9 mouse cellular contexts compared by ENCODE assay signal in the genomic region with DNA sequence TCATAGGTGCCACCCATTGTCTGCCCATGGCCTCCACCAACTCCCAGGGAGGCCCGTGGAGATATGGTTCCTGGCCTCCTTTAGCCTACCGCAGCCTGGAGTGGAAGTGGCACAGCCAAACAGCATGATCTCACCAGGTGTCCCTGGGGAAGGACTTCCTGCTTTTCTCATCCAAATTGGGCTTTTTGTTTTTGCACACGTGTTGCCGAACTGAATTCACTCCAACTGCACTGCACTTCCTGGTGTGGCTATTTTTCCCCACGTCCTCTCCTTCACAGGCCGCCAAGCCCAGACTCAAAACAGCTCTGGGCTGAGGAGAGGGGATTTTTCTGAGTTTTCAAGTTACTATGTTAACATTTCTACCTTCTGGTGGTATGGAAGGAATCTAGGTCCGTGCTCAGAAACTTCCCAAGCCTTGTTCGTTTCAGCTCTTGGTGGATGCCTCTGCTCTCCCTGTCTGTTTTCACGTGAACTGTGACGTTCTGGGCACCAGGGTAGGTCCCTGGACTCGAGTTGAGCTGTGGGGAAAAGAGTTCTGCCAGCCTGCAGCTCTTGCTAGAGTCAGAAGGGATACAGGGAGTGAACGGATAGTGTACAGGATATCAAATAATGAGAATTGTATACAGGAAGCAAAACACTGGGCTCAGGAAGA. TPM values are rescaled to one million over a fixed set of nuclear protein-coding genes. Genes with fewer than 3 reads are reported as not detected.
DNase-seq lines count a peak whose midpoint lies in the region; ATAC-seq lines count a peak whose summit lies in the region.
"Had no signal": no experiment of that assay in that cellular context is flagged by ENCODE, and none has a peak within 500 bp of the region (broad histone marks: within the 10 kb centered on the region; RNA-seq: fewer than 3 reads in every experiment).

No protein-coding gene starts in this region.

- H3K27ac ChIP-seq in forebrain, embryonic 15.5 days (replicated peaks), result peak overlapping the region; percentile 55
- no peak overlapping the region for H3K27ac ChIP-seq in forebrain, embryonic 16.5 days (ENCODE audit: low read length)
- peak overlapping the region; percentile 81 for H3K27ac ChIP-seq in embryonic facial prominence, embryonic 15.5 days (replicated peaks)
- peak overlapping the region; percentile 64 for H3K27ac ChIP-seq in hindbrain, embryonic 13.5 days
- H3K27ac ChIP-seq in liver, embryonic 12.5 days, result peak overlapping the region; percentile 73

- no peak overlapping the region for H3K9ac ChIP-seq in forebrain, embryonic 15.5 days (replicated peaks)
- no peak overlapping the region for H3K9ac ChIP-seq in forebrain, embryonic 16.5 days (replicated peaks; ENCODE audit: low read depth, low read length)
- H3K9ac ChIP-seq in embryonic facial prominence, embryonic 15.5 days, result no peak overlapping the region
- no peak overlapping the region for H3K9ac ChIP-seq in hindbrain, embryonic 13.5 days
- no peak overlapping the region for H3K9ac ChIP-seq in liver, embryonic 12.5 days

- H3K36me3 ChIP-seq in forebrain, embryonic 15.5 days, result no peaks in the 10 kb centered on the region
- no peaks in the 10 kb centered on the region for H3K36me3 ChIP-seq in forebrain, embryonic 16.5 days (ENCODE audit: control insufficient read depth, insufficient read depth)
- 0 out of 2 replicates have a peak, but pooled peaks cover 8% of the 10 kb centered on the region for H3K36me3 ChIP-seq in embryonic facial prominence, embryonic 15.5 days
- H3K36me3 ChIP-seq in hindbrain, embryonic 13.5 days, result peaks cover 28% of the 10 kb centered on the region
- H3K36me3 ChIP-seq in liver, embryonic 12.5 days, result no peaks in the 10 kb centered on the region
- H3K36me3 ChIP-seq: G1E had no signal

- ATAC-seq in forebrain, embryonic 15.5 days (replicated peaks), result no peak
- ATAC-seq in forebrain, embryonic 16.5 days, result no peak
- no peak for ATAC-seq in embryonic facial prominence, embryonic 15.5 days (ENCODE audit: insufficient number of reproducible peaks, low FRiP score, low TSS enrichment, low read depth)
- ATAC-seq in hindbrain, embryonic 13.5 days (ENCODE audit: low FRiP score), result no peak
- no peak for ATAC-seq in liver, embryonic 12.5 days

- peaks cover 36% of the 10 kb centered on the region for H3K4me1 ChIP-seq in forebrain, embryonic 15.5 days
- H3K4me1 ChIP-seq in forebrain, embryonic 16.5 days (replicated peaks; ENCODE audit: control insufficient read depth, insufficient read depth, low read length), result peaks cover 21% of the 10 kb centered on the region
- peaks cover 60% of the 10 kb centered on the region for H3K4me1 ChIP-seq in embryonic facial prominence, embryonic 15.5 days
- H3K4me1 ChIP-seq in hindbrain, embryonic 13.5 days (replicated peaks), result peaks cover 34% of the 10 kb centered on the region
- peaks cover 37% of the 10 kb centered on the region for H3K4me1 ChIP-seq in liver, embryonic 12.5 days

- 34% methylated on average over 12 of the region's 12 CpGs for WGBS in forebrain, embryonic 15.5 days
- WGBS in forebrain, embryonic 16.5 days, result 35% methylated on average over 12 of the region's 12 CpGs
- 22% methylated on average over 12 of the region's 12 CpGs for WGBS in embryonic facial prominence, embryonic 15.5 days
- 26% methylated on average over 12 of the region's 12 CpGs for WGBS in hindbrain, embryonic 13.5 days
- 47% methylated on average over 12 of the region's 12 CpGs for WGBS in liver, embryonic 12.5 days (ENCODE audit: insufficient replicate concordance)

- H3K9me3 ChIP-seq in forebrain, embryonic 15.5 days, result no peaks in the 10 kb centered on the region
- H3K9me3 ChIP-seq in forebrain, embryonic 16.5 days (ENCODE audit: control insufficient read depth, low read length), result no peaks in the 10 kb centered on the region
- no peaks in the 10 kb centered on the region for H3K9me3 ChIP-seq in embryonic facial prominence, embryonic 15.5 days (replicated peaks)
- no peaks in the 10 kb centered on the region for H3K9me3 ChIP-seq in hindbrain, embryonic 13.5 days
- no peaks in the 10 kb centered on the region for H3K9me3 ChIP-seq in liver, embryonic 12.5 days (replicated peaks)
- H3K9me3 ChIP-seq: G1E had no signal

- H3K4me2 ChIP-seq in forebrain, embryonic 15.5 days (replicated peaks), result no peak overlapping the region
- no peak overlapping the region for H3K4me2 ChIP-seq in forebrain, embryonic 16.5 days (ENCODE audit: low read length)
- H3K4me2 ChIP-seq in embryonic facial prominence, embryonic 15.5 days (replicated peaks), result no peak overlapping the region
- no peak overlapping the region for H3K4me2 ChIP-seq in hindbrain, embryonic 13.5 days
- no peak overlapping the region for H3K4me2 ChIP-seq in liver, embryonic 12.5 days

- no peak overlapping the region for H3K4me3 ChIP-seq in forebrain, embryonic 15.5 days
- no peak overlapping the region for H3K4me3 ChIP-seq in forebrain, embryonic 16.5 days (replicated peaks; ENCODE audit: low read length)
- H3K4me3 ChIP-seq in embryonic facial prominence, embryonic 15.5 days (replicated peaks), result no peak overlapping the region
- no peak overlapping the region for H3K4me3 ChIP-seq in hindbrain, embryonic 13.5 days
- H3K4me3 ChIP-seq in liver, embryonic 12.5 days, result no peak overlapping the region

- no peaks in the 10 kb centered on the region for H3K27me3 ChIP-seq in forebrain, embryonic 15.5 days
- no peaks in the 10 kb centered on the region for H3K27me3 ChIP-seq in forebrain, embryonic 16.5 days (replicated peaks; ENCODE audit: control insufficient read depth, insufficient read depth, low read length)
- H3K27me3 ChIP-seq in embryonic facial prominence, embryonic 15.5 days, result no peaks in the 10 kb centered on the region
- no peaks in the 10 kb centered on the region for H3K27me3 ChIP-seq in hindbrain, embryonic 13.5 days
- H3K27me3 ChIP-seq in liver, embryonic 12.5 days (replicated peaks), result peaks cover 14% of the 10 kb centered on the region

- DNase-seq in cerebellum, adult 18-20 months, result no peak
- DNase-seq in ovary, adult 18-20 months (ENCODE audit: low spot score), result no peak
- no peak for DNase-seq in right cerebral cortex, adult 18-20 months

RNA-seq across cellular contexts. Expression of a gene that starts 13.1 kb away (rescaled TPM):
- polyA plus RNA-seq in forebrain, embryonic 15.5 days (2015; fragmentation: Nextera tagmentation; extraction: Ambion mirVana), result 8.5 and 9.0 TPM in 2 replicates
- polyA plus RNA-seq in forebrain, embryonic 16.5 days (2015; fragmentation: Nextera tagmentation; extraction: Ambion mirVana), result 9.7 and 10.8 TPM in 2 replicates
- polyA plus RNA-seq in embryonic facial prominence, embryonic 15.5 days (2015; fragmentation: Nextera tagmentation; extraction: Ambion mirVana), result 13.4 and 14.1 TPM in 2 replicates
- 13.2 and 14.9 TPM in 2 replicates for polyA plus RNA-seq in hindbrain, embryonic 13.5 days (2015; fragmentation: Nextera tagmentation; extraction: Ambion mirVana)
- 3.6 and 4.5 TPM in 2 replicates for polyA plus RNA-seq in liver, embryonic 12.5 days (2016; fragmentation: Nextera tagmentation; extraction: Ambion mirVana)
- polyA plus RNA-seq: G1E had no signal

RNA-seq across cellular contexts. Expression of a gene that starts 16.8 kb away (rescaled TPM):
- 5.3 and 6.5 TPM in 2 replicates for polyA plus RNA-seq in forebrain, embryonic 15.5 days (2015; fragmentation: Nextera tagmentation; extraction: Ambion mirVana)
- 4.1 and 5.0 TPM in 2 replicates for polyA plus RNA-seq in forebrain, embryonic 16.5 days (2015; fragmentation: Nextera tagmentation; extraction: Ambion mirVana)
- 3.9 and 7.7 TPM in 2 replicates for polyA plus RNA-seq in embryonic facial prominence, embryonic 15.5 days (2015; fragmentation: Nextera tagmentation; extraction: Ambion mirVana)
- 5.0 and 7.9 TPM in 2 replicates for polyA plus RNA-seq in hindbrain, embryonic 13.5 days (2015; fragmentation: Nextera tagmentation; extraction: Ambion mirVana)
- polyA plus RNA-seq in liver, embryonic 12.5 days (2016; fragmentation: Nextera tagmentation; extraction: Ambion mirVana), result 4.1 and 5.3 TPM in 2 replicates
